Mouse (Mus musculus) lung, embryonic 14.5 days (tissue): Measurements from ENCODE around the gene Gpr183. TPM values are rescaled to one million over a fixed set of nuclear protein-coding genes. Genes with fewer than 3 reads are reported as not detected.

Source experiments
- ATAC-seq: fragments of 200-750 bp; cut with Nextera tagmentation; 2 replicates; pipeline ENCODE4 v1.8.0; 2017; ENCODE audit warnings: mild to moderate bottlenecking, moderate TSS enrichment, moderate library complexity; ENCODE audit not compliant: insufficient read depth
- DNase-seq: peaks from one replicate; pipeline ENCODE4 v3.0.0-alpha.2; 2015
- H3K27ac ChIP-seq: fragments of 300-500 bp; sonication (generic); 2 replicates; pipeline ENCODE4 v1.5.1; 2014; ENCODE audit warnings: low read depth, mild to moderate bottlenecking, moderate library complexity
- H3K27me3 ChIP-seq: fragments of 300-500 bp; sonication (generic); 2 replicates; pipeline ENCODE4 v1.6.1; 2014; ENCODE audit warnings: low read length, control low read depth; ENCODE audit not compliant: insufficient read depth
- H3K36me3 ChIP-seq: fragments of 300-500 bp; sonication (generic); 2 replicates; pipeline ENCODE4 v1.6.1; 2014; ENCODE audit warnings: control low read depth; ENCODE audit not compliant: insufficient read depth
- H3K4me1 ChIP-seq: fragments of 300-500 bp; sonication (generic); 2 replicates; pipeline ENCODE4 v1.6.1; 2014; ENCODE audit warnings: antibody characterized with exemption, control low read depth; ENCODE audit not compliant: insufficient read depth
- H3K4me2 ChIP-seq: fragments of 300-500 bp; sonication (generic); 2 replicates; pipeline ENCODE4 v1.6.1; 2014; ENCODE audit warnings: mild to moderate bottlenecking
- H3K4me3 ChIP-seq: fragments of 300-500 bp; sonication (generic); 2 replicates; pipeline ENCODE4 v1.5.1; 2014; ENCODE audit warnings: low read depth, low read length
- H3K9ac ChIP-seq: fragments of 300-500 bp; sonication (generic); 2 replicates; pipeline ENCODE4 v1.6.1; 2014
- H3K9me3 ChIP-seq: fragments of 300-500 bp; sonication (generic); 2 replicates; pipeline ENCODE4 v1.6.1; 2016; ENCODE audit warnings: low read depth, low read length, control low read depth
- CTCF ChIP-seq: IDR thresholded peaks from 2 replicates; pipeline ENCODE4 v1.5.1; 2016; ENCODE audit warnings: antibody characterized with exemption, low read depth
- WGBS: fragments of 180-500 bp; shearing (Covaris S2); extraction: QIAGEN DNeasy Blood & Tissue Kit; methylation state at CpG from one replicate; pipeline ENCODE4 v1.1.7; 2014; 5-methylcytosine and 5-hydroxymethylcytosine counted together
- polyA plus RNA-seq: library from polyadenylated mRNA; unstranded; fragments of >200 nt; fragmentation: Nextera tagmentation; extraction: Ambion mirVana; gene quantifications from 2 replicates; pipeline ENCODE4 v1.2.1, GENCODE M21; 2014

Gpr183 gene
- polyA plus RNA-seq, 1 experiment from 2014 or later, result 3.6 TPM

GRCm38 (mm10) chr14:121951399-121952045 lies 13.5 kb downstream of the Gpr183 start:
- WGBS, result 52% methylated on average over 2 of the region's 2 CpGs
- Histone ChIP-seq H3K9ac (no peak overlapping the region), H3K4me1 (no peaks in the 10 kb centered on the region), H3K9me3 (no peaks in the 10 kb centered on the region), H3K4me3 (no peak overlapping the region), H3K27ac (no peak overlapping the region), H3K4me2 (no peak overlapping the region), H3K27me3 (no peaks in the 10 kb centered on the region), H3K36me3 (peaks cover 10% of the 10 kb centered on the region; the same call in 1 of the 2 replicates)
- ATAC-seq (no peak), DNase-seq (no peak)
- no peak for TF ChIP-seq CTCF

GRCm38 (mm10) chr14:121949897-121950296 lies 15.1 kb downstream of the Gpr183 start:
- H3K36me3 ChIP-seq, result peaks cover 10% of the 10 kb centered on the region; the same call in 1 of the 2 replicates
- no peak for TF ChIP-seq CTCF
- DNase-seq (no peak), ATAC-seq (no peak)
- no peak overlapping the region for H3K9ac ChIP-seq
- no peak overlapping the region for H3K27ac ChIP-seq
- 89% methylated on average over 5 of the region's 5 CpGs for whole genome bisulfite sequencing
- no peak overlapping the region for H3K4me3 ChIP-seq
- H3K9me3 ChIP-seq, result no peaks in the 10 kb centered on the region
- H3K27me3 ChIP-seq, result no peaks in the 10 kb centered on the region
- H3K4me2 ChIP-seq, result no peak overlapping the region
- no peaks in the 10 kb centered on the region for H3K4me1 ChIP-seq

GRCm38 (mm10) chr14:121949436-121949835 lies 15.6 kb downstream of the Gpr183 start:
- no peaks in the 10 kb centered on the region for H3K27me3 ChIP-seq
- no peaks in the 10 kb centered on the region for H3K4me1 ChIP-seq
- no peak overlapping the region for H3K4me2 ChIP-seq
- H3K27ac ChIP-seq, result no peak overlapping the region
- DNase-seq (no peak), ATAC-seq (no peak)
- H3K9ac ChIP-seq, result no peak overlapping the region
- 91% methylated on average over 3 of the region's 3 CpGs for WGBS
- H3K9me3 ChIP-seq, result no peaks in the 10 kb centered on the region
- peaks cover 7% of the 10 kb centered on the region; the same call in 1 of the 2 replicates for H3K36me3 ChIP-seq
- no peak for TF ChIP-seq CTCF
- H3K4me3 ChIP-seq, result no peak overlapping the region

GRCm38 (mm10) chr14:121947966-121948365 lies 17.0 kb downstream of the Gpr183 start:
- Histone ChIP-seq H3K9ac (no peak overlapping the region), H3K4me2 (no peak overlapping the region), H3K27me3 (no peaks in the 10 kb centered on the region), H3K4me1 (no peaks in the 10 kb centered on the region), H3K4me3 (no peak overlapping the region), H3K27ac (no peak overlapping the region), H3K9me3 (no peaks in the 10 kb centered on the region; the same call in 1 of the 2 replicates), H3K36me3 (no peaks in the 10 kb centered on the region)
- ATAC-seq (no peak), DNase-seq (no peak)
- TF ChIP-seq CTCF, result no peak
- 64% methylated on average over 3 of the region's 3 CpGs for WGBS

GRCm38 (mm10) chr14:121947201-121947760 lies 17.7 kb downstream of the Gpr183 start:
- Histone ChIP-seq H3K9ac (no peak overlapping the region), H3K4me2 (no peak overlapping the region), H3K9me3 (no peaks in the 10 kb centered on the region; the same call in 1 of the 2 replicates), H3K4me1 (no peaks in the 10 kb centered on the region), H3K36me3 (no peaks in the 10 kb centered on the region), H3K27me3 (no peaks in the 10 kb centered on the region), H3K27ac (no peak overlapping the region), H3K4me3 (no peak overlapping the region)
- no peak for TF ChIP-seq CTCF
- WGBS, result 56% methylated on average over 8 of the region's 8 CpGs
- ATAC-seq (no peak), DNase-seq (no peak)

GRCm38 (mm10) chr14:121946728-121947127 lies 18.3 kb downstream of the Gpr183 start:
- Histone ChIP-seq H3K4me1 (no peaks in the 10 kb centered on the region), H3K9ac (no peak overlapping the region), H3K27ac (0 out of 2 replicates have a peak overlapping the region, but pooled peaks have one; percentile 24), H3K4me2 (no peak overlapping the region), H3K36me3 (no peaks in the 10 kb centered on the region), H3K9me3 (no peaks in the 10 kb centered on the region; the same call in 1 of the 2 replicates), H3K4me3 (no peak overlapping the region), H3K27me3 (no peaks in the 10 kb centered on the region)
- ATAC-seq (no peak), DNase-seq (no peak)
- WGBS, result 37% methylated on average over 8 of the region's 8 CpGs
- no peak for TF ChIP-seq CTCF

- ATAC-seq, result no peak
- 75% methylated on average over 5 of the region's 5 CpGs for WGBS
- no peaks in the 10 kb centered on the region for H3K27me3 ChIP-seq
- TF ChIP-seq CTCF, result no peak
- DNase-seq, result no peak
- H3K4me3 ChIP-seq, result no peak overlapping the region
- no peak overlapping the region for H3K4me2 ChIP-seq
- H3K36me3 ChIP-seq, result no peaks in the 10 kb centered on the region
- no peak overlapping the region for H3K27ac ChIP-seq
- no peak overlapping the region for H3K9ac ChIP-seq
- H3K4me1 ChIP-seq, result no peaks in the 10 kb centered on the region
- no peaks in the 10 kb centered on the region; the same call in 1 of the 2 replicates for H3K9me3 ChIP-seq
Observed at GRCm38 (mm10) chr14:121946131-121946530, 18.9 kb downstream of the Gpr183 start.
